Mouse (Mus musculus) bone marrow, adult 2 months (tissue): Measurements from ENCODE around the gene Rnf31.

Experiments
- CTCF ChIP-seq: fragments of 200-500 bp; IDR thresholded peaks from 2 replicates; pipeline ENCODE4 v1.5.1; 2011; ENCODE audit warnings: low read length, control low read depth; ENCODE audit not compliant: control insufficient read depth, insufficient read depth
- POLR2A ChIP-seq: fragments of 200-500 bp; IDR thresholded peaks from 2 replicates; pipeline ENCODE4 v1.6.1; 2011; ENCODE audit warnings: low read depth, mild to moderate bottlenecking, control low read depth, low read length, borderline replicate concordance; ENCODE audit not compliant: control insufficient read depth

DNA sequence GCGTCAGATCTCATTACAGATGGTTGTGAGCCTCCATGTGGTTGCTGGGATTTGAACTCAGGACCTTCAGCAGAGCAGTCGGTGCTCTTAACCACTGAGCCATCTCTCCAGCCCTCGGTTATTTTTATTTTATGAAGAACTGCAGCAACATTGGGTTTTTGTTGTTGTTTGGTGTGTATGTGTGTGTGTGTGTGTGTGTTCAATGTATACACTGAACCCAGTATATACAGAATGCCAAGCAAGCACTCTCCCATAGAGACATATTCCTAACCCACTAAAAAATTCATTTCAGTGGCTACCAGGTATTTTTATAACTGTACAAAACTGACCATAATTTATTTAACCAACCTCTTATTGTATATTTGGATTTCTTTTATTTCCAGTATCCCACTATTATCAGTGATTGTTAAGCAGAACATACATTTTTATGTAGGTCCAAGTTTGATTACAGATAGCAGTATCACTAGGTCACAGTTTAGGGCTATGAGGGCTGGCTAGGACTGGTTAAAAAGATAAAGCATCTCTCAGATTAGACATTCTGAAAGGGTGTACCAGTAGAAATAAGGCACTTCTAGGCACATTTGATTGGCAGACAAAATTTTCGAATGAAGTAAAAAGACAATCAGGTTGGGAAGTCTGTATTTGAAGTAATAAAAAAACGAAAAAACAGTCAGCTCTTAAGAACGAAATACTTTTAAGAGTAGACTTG, 32.6 kb upstream of the Rnf31 start:
- TF ChIP-seq CTCF = no peak
- TF ChIP-seq POLR2A = no peak
